Mouse (Mus musculus): ENCODE measurements around the gene Plp2. TPM values are rescaled to one million over a fixed set of nuclear protein-coding genes. Genes with fewer than 3 reads are reported as not detected.

Plp2 gene
- polyA plus RNA-seq, 1 experiment from 2014 or later = 238 TPM

- DNase-seq (ENCODE audit: low spot score) = no peak
- Histone ChIP-seq H3K4me3 (ENCODE audit: low read depth, low read length) (no peak overlapping the region), H3K36me3 (ENCODE audit: control insufficient read depth, insufficient read depth, low read length) (no peaks in the 10 kb centered on the region), H3K4me2 (ENCODE audit: low read length) (no peak overlapping the region), H3K9me3 (ENCODE audit: control insufficient read depth, low read length) (no peaks in the 10 kb centered on the region), H3K4me1 (replicated peaks; ENCODE audit: control insufficient read depth, insufficient read depth, low read length) (no peaks in the 10 kb centered on the region), H3K27me3 (replicated peaks; ENCODE audit: control insufficient read depth, insufficient read depth, low read length) (no peaks in the 10 kb centered on the region), H3K9ac (ENCODE audit: low read length) (no peak overlapping the region), H3K27ac (ENCODE audit: low read depth) (no peak overlapping the region)
- ATAC-seq (replicated peaks; ENCODE audit: low FRiP score, low TSS enrichment, low read depth) = no peak
- 100% methylated on average over 2 of the region's 2 CpGs for WGBS
These were observed 17.1 kb upstream of the Plp2 start for GRCm38 (mm10) chrX:7688321-7688720.

- Histone ChIP-seq H3K4me1 (replicated peaks; ENCODE audit: control insufficient read depth, insufficient read depth, low read length) (no peaks in the 10 kb centered on the region), H3K9me3 (ENCODE audit: control insufficient read depth, low read length) (no peaks in the 10 kb centered on the region), H3K36me3 (ENCODE audit: control insufficient read depth, insufficient read depth, low read length) (no peaks in the 10 kb centered on the region), H3K27me3 (replicated peaks; ENCODE audit: control insufficient read depth, insufficient read depth, low read length) (no peaks in the 10 kb centered on the region), H3K9ac (ENCODE audit: low read length) (no peak within 1 kb of the TSS), H3K4me3 (ENCODE audit: low read depth, low read length) (peak within 1 kb of the TSS; percentile 18; the same call in 1 of the 2 replicates), H3K27ac (ENCODE audit: low read depth) (no peak within 1 kb of the TSS), H3K4me2 (ENCODE audit: low read length) (peak within 1 kb of the TSS; percentile 46)
- DNase-seq (ENCODE audit: low spot score) (no peak), ATAC-seq (replicated peaks; ENCODE audit: low FRiP score, low TSS enrichment, low read depth) (no peak)
- WGBS = 69% methylated on average over 14 of the region's 14 CpGs
These were observed 9.7 kb upstream of the Plp2 start, which contains the start of gene Magix for GRCm38 (mm10) chrX:7680864-7681263. Gene Magix (minus strand): TSS chrX:7681251.

GRCm38 (mm10) chrX:7680057-7680412 is 8.8 kb upstream of the Plp2 start:
- no peak for ATAC-seq (replicated peaks; ENCODE audit: low FRiP score, low TSS enrichment, low read depth)
- no peak overlapping the region for H3K9ac ChIP-seq (ENCODE audit: low read length)

GRCm38 (mm10) chrX:7679405-7680056 is 8.3 kb upstream of the Plp2 start:
- H3K9ac ChIP-seq (ENCODE audit: low read length) = no peak overlapping the region
- H3K4me2 ChIP-seq (ENCODE audit: low read length) = peak overlapping the region; percentile 46
- no peak overlapping the region for H3K27ac ChIP-seq (ENCODE audit: low read depth)
- DNase-seq (ENCODE audit: low spot score) = peak; percentile 86
- H3K9me3 ChIP-seq (ENCODE audit: control insufficient read depth, low read length) = no peaks in the 10 kb centered on the region
- no peaks in the 10 kb centered on the region for H3K27me3 ChIP-seq (replicated peaks; ENCODE audit: control insufficient read depth, insufficient read depth, low read length)
- ATAC-seq (replicated peaks; ENCODE audit: low FRiP score, low TSS enrichment, low read depth) = peak; percentile 90
- no peaks in the 10 kb centered on the region for H3K36me3 ChIP-seq (ENCODE audit: control insufficient read depth, insufficient read depth, low read length)
- WGBS = 20% methylated on average over 27 of the region's 27 CpGs
- peak overlapping the region; percentile 18; the same call in 1 of the 2 replicates for H3K4me3 ChIP-seq (ENCODE audit: low read depth, low read length)
- no peaks in the 10 kb centered on the region for H3K4me1 ChIP-seq (replicated peaks; ENCODE audit: control insufficient read depth, insufficient read depth, low read length)

More at GRCm38 (mm10) chrX:7680057-7680412, 8.8 kb upstream of the Plp2 start:
- 14% methylated on average over 12 of the region's 12 CpGs for WGBS
- no peaks in the 10 kb centered on the region for H3K9me3 ChIP-seq (ENCODE audit: control insufficient read depth, low read length)
- no peak for DNase-seq (ENCODE audit: low spot score)
- H3K36me3 ChIP-seq (ENCODE audit: control insufficient read depth, insufficient read depth, low read length) = no peaks in the 10 kb centered on the region
- H3K4me2 ChIP-seq (ENCODE audit: low read length) = peak overlapping the region; percentile 46
- no peaks in the 10 kb centered on the region for H3K4me1 ChIP-seq (replicated peaks; ENCODE audit: control insufficient read depth, insufficient read depth, low read length)
- H3K27ac ChIP-seq (ENCODE audit: low read depth) = no peak overlapping the region
- peak overlapping the region; percentile 18; the same call in 1 of the 2 replicates for H3K4me3 ChIP-seq (ENCODE audit: low read depth, low read length)
- no peaks in the 10 kb centered on the region for H3K27me3 ChIP-seq (replicated peaks; ENCODE audit: control insufficient read depth, insufficient read depth, low read length)

- ATAC-seq (replicated peaks; ENCODE audit: low FRiP score, low TSS enrichment, low read depth) = no peak
- Histone ChIP-seq H3K9ac (ENCODE audit: low read length) (no peak overlapping the region), H3K4me3 (ENCODE audit: low read depth, low read length) (no peak overlapping the region), H3K27me3 (replicated peaks; ENCODE audit: control insufficient read depth, insufficient read depth, low read length) (no peaks in the 10 kb centered on the region), H3K9me3 (ENCODE audit: control insufficient read depth, low read length) (no peaks in the 10 kb centered on the region), H3K36me3 (ENCODE audit: control insufficient read depth, insufficient read depth, low read length) (no peaks in the 10 kb centered on the region), H3K4me2 (ENCODE audit: low read length) (no peak overlapping the region), H3K27ac (ENCODE audit: low read depth) (no peak overlapping the region), H3K4me1 (replicated peaks; ENCODE audit: control insufficient read depth, insufficient read depth, low read length) (no peaks in the 10 kb centered on the region)
- DNase-seq (ENCODE audit: low spot score) = no peak
- WGBS = 36% methylated on average over 3 of the region's 3 CpGs
These were observed 7.8 kb upstream of the Plp2 start for GRCm38 (mm10) chrX:7678986-7679385.

- Histone ChIP-seq H3K36me3 (ENCODE audit: control insufficient read depth, insufficient read depth, low read length) (no peaks in the 10 kb centered on the region), H3K4me1 (replicated peaks; ENCODE audit: control insufficient read depth, insufficient read depth, low read length) (no peaks in the 10 kb centered on the region), H3K9ac (ENCODE audit: low read length) (peak overlapping the region; percentile 35; the same call in 1 of the 2 replicates), H3K27ac (ENCODE audit: low read depth) (peak overlapping the region; percentile 67; the same call in 1 of the 2 replicates), H3K27me3 (replicated peaks; ENCODE audit: control insufficient read depth, insufficient read depth, low read length) (no peaks in the 10 kb centered on the region), H3K4me2 (ENCODE audit: low read length) (peak overlapping the region; percentile 45), H3K9me3 (ENCODE audit: control insufficient read depth, low read length) (no peaks in the 10 kb centered on the region), H3K4me3 (ENCODE audit: low read depth, low read length) (peak overlapping the region; percentile 22; the same call in 1 of the 2 replicates)
- no peak for ATAC-seq (replicated peaks; ENCODE audit: low FRiP score, low TSS enrichment, low read depth)
- WGBS = 33% methylated on average over 10 of the region's 10 CpGs
- no peak for DNase-seq (ENCODE audit: low spot score)
These were observed 3.8 kb upstream of the Plp2 start for GRCm38 (mm10) chrX:7675001-7675380.

- no peaks in the 10 kb centered on the region for H3K9me3 ChIP-seq (ENCODE audit: control insufficient read depth, low read length)
- peak; percentile 71 for DNase-seq (ENCODE audit: low spot score)
- WGBS = 25% methylated on average over 28 of the region's 28 CpGs
- no peaks in the 10 kb centered on the region for H3K36me3 ChIP-seq (ENCODE audit: control insufficient read depth, insufficient read depth, low read length)
- peak overlapping the region; percentile 45 for H3K4me2 ChIP-seq (ENCODE audit: low read length)
- peak overlapping the region; percentile 67 for H3K27ac ChIP-seq (ENCODE audit: low read depth)
- ATAC-seq (replicated peaks; ENCODE audit: low FRiP score, low TSS enrichment, low read depth) = peak; percentile 55
- peak overlapping the region; percentile 35; the same call in 1 of the 2 replicates for H3K9ac ChIP-seq (ENCODE audit: low read length)
- H3K4me1 ChIP-seq (replicated peaks; ENCODE audit: control insufficient read depth, insufficient read depth, low read length) = no peaks in the 10 kb centered on the region
- peak overlapping the region; percentile 22 for H3K4me3 ChIP-seq (ENCODE audit: low read depth, low read length)
- H3K27me3 ChIP-seq (replicated peaks; ENCODE audit: control insufficient read depth, insufficient read depth, low read length) = no peaks in the 10 kb centered on the region
These were observed 3.3 kb upstream of the Plp2 start for GRCm38 (mm10) chrX:7674284-7675000.

- peak; percentile 29; the same call in 1 of the 2 replicates for ATAC-seq (replicated peaks; ENCODE audit: low FRiP score, low TSS enrichment, low read depth)
- WGBS = 31% methylated on average over 12 of the region's 12 CpGs
- Histone ChIP-seq H3K27ac (ENCODE audit: low read depth) (peak overlapping the region; percentile 67), H3K4me3 (ENCODE audit: low read depth, low read length) (no peak overlapping the region), H3K27me3 (replicated peaks; ENCODE audit: control insufficient read depth, insufficient read depth, low read length) (no peaks in the 10 kb centered on the region), H3K4me2 (ENCODE audit: low read length) (peak overlapping the region; percentile 45), H3K9ac (ENCODE audit: low read length) (no peak overlapping the region), H3K36me3 (ENCODE audit: control insufficient read depth, insufficient read depth, low read length) (peaks cover 4% of the 10 kb centered on the region; the same call in 1 of the 2 replicates), H3K9me3 (ENCODE audit: control insufficient read depth, low read length) (no peaks in the 10 kb centered on the region), H3K4me1 (replicated peaks; ENCODE audit: control insufficient read depth, insufficient read depth, low read length) (no peaks in the 10 kb centered on the region)
- no peak for DNase-seq (ENCODE audit: low spot score)
These were observed 2.5 kb upstream of the Plp2 start for GRCm38 (mm10) chrX:7673578-7674281.

Data from intestine, embryonic 14.5 days (tissue).